Mouse (Mus musculus) ES-E14 (cell line): ENCODE measurements around the gene Ccdc84.

Source experiments
- HCFC1 ChIP-seq: IDR thresholded peaks from 2 replicates; pipeline ENCODE4 v1.6.1; 2012; ENCODE audit warnings: low read length, inconsistent platforms, borderline replicate concordance; ENCODE audit not compliant: insufficient read depth
- MAFK ChIP-seq: IDR thresholded peaks from 2 replicates; pipeline ENCODE4 v1.6.1; 2014; ENCODE audit warnings: mild to moderate bottlenecking, low read depth, low read length, inconsistent platforms; ENCODE audit not compliant: insufficient read depth

- TF ChIP-seq HCFC1: no peak
- no peak for TF ChIP-seq MAFK
These were observed 43.6 kb upstream of the Ccdc84 start for GRCm38 (mm10) chr9:44461950-44462349.
